Mouse (Mus musculus) kidney, adult 11 months (tissue): Measurements from ENCODE around the gene Dusp12.

Experiments used
- DNase-seq: peaks from one replicate; pipeline ENCODE4 v3.0.0; 2022

Gene Dusp12

DNA sequence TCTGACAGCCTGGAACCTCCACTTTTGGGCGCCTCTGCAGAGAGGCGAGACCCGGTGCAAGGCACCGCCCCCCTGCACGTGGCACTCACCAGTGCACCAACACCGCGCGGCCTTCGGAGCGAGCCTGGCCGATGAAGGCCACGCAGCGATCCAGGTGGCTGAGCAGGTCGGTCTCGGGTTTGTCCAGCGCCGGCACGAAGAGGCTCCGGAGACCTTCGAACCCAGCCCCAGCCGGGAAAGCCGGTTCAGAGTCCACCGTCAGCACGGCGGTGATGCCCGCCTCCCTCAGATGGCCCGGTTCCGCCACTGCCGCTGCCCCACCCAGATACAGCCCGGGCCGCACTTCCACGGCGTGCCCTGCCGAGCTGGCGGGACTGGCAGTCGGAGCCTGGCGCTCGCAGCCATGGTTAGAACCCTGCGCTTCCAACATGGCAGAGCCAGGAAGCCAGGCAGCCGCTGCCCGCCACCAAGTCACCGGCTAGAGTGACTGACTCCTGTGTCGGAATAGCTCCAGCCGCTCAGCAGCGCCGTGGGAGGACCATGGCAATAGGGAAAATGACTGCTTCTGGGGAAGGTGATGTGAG is at the start of gene Dusp12, which contains the start of gene Gm26620:
Gene Dusp12, minus strand, starts transcription at position 563 of the 584 bp plus-strand sequence.
Gene Gm26620, plus strand, starts transcription at position 88 of the 584 bp plus-strand sequence.
- peak; percentile 89 for DNase-seq

DNA sequence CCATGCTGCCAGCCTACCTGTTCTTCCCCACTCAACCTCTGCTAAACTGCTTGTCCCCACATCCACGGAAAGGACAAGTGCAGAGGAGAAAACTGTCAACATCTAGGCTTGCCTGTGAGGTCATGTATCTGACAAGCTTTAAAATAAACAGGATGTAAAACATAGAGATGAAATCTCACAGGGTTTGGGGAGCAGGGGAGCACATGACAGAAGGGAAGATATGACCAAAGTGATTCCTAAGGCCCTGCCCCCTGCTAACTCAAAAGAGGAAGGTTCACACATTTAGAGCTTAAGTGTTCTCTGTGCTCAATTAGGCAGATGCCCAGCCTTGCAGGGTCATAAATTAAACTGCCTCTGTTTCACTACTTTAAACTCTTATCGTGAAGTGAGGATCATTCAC is 49.0 kb upstream of the Dusp12 start:
- DNase-seq, result no peak

GRCm38 (mm10) chr1:170933940-170934339 is 48.6 kb upstream of the Dusp12 start:
- no peak for DNase-seq

DNA sequence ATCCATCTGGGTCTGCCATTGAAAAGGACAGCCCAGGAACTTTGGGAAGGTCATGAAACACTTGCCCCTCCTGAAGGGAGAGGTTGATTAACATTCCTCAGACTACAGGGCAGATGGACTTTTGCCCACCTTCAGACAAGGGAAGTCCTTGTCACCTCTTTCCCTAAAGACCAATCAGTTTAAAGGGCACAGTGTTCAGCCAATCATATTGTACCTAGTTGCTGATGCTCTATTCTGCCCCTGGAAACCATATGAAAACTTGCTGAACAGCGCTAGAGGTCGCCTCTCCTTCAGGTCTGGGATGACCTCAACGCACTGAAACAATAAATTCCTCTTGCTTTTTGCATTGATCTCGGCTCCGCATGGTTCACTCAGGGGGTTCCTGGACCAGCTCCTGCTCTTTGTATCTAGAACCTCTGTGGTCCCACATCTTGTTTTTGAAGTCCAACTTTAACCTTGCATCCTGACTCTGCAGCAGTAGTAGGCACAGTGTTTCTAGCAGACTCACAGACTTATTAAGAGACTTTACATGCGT is 48.1 kb upstream of the Dusp12 start:
- DNase-seq, result no peak

DNA sequence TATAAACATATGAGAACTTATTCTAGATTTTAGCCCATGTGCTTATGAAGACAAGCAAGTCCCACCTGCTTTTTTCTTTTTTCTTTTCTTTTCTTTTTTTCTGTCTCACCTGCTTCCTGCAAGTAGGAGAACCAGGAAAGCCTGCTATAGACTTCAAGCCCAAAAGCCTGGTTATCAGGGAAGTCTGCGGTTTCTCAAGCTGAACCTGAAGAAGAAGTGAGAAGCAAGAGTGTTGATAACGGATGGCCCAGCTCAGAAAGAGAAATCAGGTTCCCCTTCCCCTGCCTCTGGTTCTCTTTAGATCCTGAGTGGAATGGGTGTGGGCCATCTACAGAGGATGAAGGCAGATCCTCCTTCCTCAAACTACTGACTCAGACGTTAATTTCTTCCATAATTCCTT is 46.7 kb upstream of the Dusp12 start:
- DNase-seq, result no peak

GRCm38 (mm10) chr1:170929245-170929644 is 43.9 kb upstream of the Dusp12 start:
- DNase-seq, result no peak

DNA sequence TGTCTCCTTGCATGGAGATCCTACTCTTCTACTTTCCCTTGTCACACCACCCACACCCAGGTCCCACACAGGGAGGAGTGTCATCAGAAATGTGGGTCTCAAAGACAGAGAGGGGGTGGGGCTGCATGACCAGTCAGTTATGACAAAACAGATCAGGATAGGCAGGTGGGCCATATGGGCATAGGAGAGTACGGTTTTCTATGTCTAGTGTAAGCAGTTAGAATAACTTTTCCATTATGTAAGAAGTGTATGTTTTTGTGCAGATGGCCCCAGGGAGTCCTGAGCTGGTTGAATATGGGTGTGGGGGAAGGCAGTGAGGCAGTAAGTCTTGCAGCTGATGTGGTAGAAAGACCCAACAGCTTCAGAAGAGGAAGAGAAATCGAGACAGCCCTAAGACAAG is 43.1 kb upstream of the Dusp12 start:
- no peak for DNase-seq

DNA sequence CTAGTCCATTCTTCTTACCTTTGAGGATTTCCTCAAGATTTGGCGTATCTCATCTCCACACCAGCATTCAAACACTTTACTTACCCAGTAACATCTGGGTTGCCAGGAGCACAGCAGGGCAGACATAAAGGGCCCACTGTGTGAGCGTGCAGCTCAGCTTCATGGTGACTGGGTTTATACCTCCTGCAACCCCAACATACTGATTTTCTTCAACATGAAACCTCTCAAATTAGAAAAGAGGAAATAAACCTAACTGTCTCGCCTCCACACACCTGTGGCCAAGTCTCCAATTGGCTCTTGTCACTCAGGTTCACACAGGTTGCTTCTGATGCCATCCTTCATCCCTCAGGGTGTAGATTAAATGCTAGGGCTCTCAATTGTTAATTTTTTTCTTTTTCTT is 42.0 kb upstream of the Dusp12 start, which contains the start of gene Fcrla:
Gene Fcrla, minus strand, starts transcription at position 206 of the 400 bp plus-strand sequence.
- no peak for DNase-seq

DNA sequence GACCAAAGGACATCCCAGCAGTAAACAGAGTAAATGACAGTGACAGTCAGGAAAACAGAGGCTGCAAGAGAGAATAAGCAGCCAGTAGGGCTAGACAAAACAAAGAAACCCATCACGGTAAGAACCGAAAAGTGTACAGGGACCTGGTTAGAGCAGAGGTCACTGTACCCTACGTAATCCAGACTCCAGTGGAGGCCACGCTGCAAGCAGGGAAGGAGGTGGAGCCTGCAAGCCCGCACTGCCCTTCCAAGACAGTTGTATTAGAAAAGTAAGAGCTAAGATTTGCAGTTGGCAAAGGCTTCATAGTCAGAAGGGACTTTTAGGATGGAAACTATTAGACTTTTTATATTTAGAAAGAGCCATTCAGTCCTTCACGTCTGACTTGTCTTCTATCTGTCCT is 41.6 kb upstream of the Dusp12 start:
- no peak for DNase-seq

GRCm38 (mm10) chr1:170924485-170924884 is 39.1 kb upstream of the Dusp12 start:
- DNase-seq, result no peak

DNA sequence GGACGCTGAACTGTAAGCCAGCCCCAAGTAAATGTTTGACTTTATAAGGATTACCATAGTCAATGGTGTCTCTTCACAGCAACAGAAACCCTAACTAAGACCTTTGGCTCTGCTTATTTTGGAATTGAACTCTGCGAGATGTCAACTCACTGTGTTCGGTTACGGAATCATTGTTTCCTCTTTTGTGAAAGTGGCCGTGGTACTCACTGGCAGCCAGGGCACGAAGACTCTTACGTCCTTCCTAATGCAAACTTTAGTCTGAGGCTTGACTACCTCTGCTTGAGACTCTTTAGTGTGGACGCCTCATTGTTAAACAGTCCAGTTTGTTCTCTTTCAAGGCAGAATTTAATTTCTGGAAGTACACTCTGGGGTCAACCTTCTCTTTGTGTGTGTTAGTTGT is 34.0 kb upstream of the Dusp12 start:
- DNase-seq, result no peak

- no peak for DNase-seq
Measured at GRCm38 (mm10) chr1:170915657-170916056, 30.3 kb upstream of the Dusp12 start.

- no peak for DNase-seq
Measured at GRCm38 (mm10) chr1:170912891-170913615, 27.7 kb upstream of the Dusp12 start, which contains the start of gene Fcrlb. Fcrlb (minus strand) TSS chr1:170912941.

GRCm38 (mm10) chr1:170911907-170912660 is 26.7 kb upstream of the Dusp12 start:
- no peak for DNase-seq

DNA sequence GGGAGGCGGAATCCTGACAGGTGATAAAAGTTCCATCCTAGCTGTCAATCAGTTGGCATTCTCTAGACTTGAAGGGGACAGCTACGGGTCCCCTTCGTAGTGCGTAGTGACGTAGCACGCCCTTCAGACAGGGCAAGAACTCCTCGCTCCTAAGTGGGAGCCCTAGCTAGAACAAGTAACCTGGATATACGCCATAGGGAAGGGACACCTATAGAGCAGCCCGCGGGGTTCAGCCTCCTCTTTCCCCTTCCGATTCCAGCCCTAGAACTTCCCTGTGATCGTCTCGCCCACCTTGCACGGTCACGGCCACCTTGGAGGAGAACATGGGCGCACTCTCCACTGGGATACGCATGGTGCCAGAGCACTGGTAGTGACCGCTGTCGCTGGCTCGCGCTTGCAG is 23.0 kb upstream of the Dusp12 start:
- no peak for DNase-seq

DNA sequence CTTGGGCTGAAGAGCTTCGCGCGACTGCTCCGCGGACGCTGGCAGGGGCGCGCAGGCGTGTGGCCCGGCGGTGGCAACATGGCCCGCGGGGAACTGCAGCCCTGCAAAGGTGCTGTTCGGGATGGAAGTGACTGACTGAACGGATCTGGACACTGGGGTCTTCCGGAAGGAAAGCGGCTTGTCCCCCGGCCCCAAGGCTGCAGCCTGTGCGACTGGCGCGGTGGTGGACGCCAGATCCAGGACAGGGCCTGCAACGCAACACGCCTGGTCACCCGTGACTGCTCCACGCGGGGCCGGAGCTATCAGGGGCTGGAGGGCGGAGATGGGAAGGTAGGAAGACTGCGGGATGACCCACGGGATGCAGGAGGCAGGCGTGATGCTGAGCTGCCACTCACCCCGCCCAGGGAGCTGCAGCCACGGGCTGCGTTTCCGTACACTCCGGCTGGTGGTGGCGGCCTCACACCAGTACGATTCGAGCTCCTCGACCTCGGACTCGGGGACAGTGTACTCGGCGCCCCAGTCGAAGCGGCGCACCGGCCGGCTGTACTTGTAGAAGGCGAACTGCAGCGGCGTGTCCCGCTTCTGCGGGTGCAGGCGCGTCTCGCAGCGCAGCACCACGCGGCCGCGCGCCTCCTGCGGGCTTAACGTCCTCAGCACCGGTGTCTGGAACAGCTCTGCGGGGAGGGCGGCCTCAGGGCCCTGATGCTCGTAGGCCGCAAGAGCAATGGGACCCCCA is 22.3 kb upstream of the Dusp12 start:
- no peak for DNase-seq

DNA sequence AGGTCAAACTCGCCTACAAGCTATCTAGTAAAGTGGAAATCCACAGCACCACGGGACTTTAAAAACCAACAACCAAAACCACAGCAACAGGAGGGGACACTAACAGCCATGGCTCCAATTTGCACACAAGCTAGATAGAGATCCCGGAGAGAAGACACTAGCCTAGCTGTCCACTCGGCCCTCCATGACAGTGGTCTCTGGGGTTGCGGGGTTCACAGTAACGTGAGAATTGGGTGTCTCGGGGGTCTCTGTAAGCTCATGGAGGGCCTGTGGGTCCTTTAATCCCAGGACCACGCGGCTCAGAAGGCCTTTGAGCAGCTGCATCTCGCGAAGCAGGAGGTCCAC is 21.7 kb upstream of the Dusp12 start:
- DNase-seq, result no peak

GRCm38 (mm10) chr1:170903485-170903884 is 18.1 kb upstream of the Dusp12 start:
- DNase-seq, result no peak

GRCm38 (mm10) chr1:170901536-170902238 is 16.3 kb upstream of the Dusp12 start:
- DNase-seq, result peak; percentile 65

- no peak for DNase-seq
Measured at GRCm38 (mm10) chr1:170900799-170901467, 15.6 kb upstream of the Dusp12 start.

DNA sequence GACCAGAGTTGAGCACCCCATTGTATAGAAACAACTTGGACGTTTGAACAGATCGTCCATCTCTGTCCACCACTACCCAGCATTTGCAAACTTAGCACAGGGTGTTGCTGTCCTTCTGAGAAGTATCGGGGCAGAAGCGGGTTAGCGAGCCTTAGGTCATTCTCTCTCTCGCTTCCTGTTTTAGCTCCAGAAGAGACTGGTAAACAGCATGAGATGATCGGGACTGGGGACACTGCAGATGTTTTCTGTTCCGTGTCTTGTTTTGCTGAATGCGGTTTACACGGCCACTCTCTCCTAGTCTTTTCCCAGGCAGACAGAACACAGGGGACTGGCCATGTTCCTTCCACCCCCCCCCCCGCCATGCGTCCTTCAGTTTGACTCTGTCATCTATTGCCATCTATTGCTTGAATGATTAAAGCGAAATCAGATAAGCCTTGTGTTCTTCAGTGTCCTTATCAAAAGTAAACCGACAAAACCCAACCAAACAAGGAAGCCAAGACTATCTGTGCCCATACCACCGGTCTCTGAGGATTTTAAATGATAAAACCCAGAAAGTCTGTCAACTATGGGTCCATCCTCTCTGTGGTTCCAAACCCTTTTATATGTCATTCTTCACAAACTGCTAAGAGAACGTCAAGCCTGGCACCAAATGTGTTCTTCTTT is 13.2 kb upstream of the Dusp12 start:
- DNase-seq, result no peak
